Mouse (Mus musculus) testis, adult 2 months (tissue): ENCODE data around the gene Shisa7. TPM values are rescaled to one million over a fixed set of nuclear protein-coding genes. Genes with fewer than 3 reads are reported as not detected.

Experiments
- H3K27ac ChIP-seq: fragments of 200-500 bp; 2 replicates; pipeline ENCODE4 v1.5.1; 2012; ENCODE audit warnings: low read depth, low read length; ENCODE audit not compliant: control insufficient read depth, insufficient read depth
- H3K27me3 ChIP-seq: fragments of 200-500 bp; 2 replicates; pipeline ENCODE4 v1.6.1; 2012; ENCODE audit warnings: mild to moderate bottlenecking, low read length, moderate library complexity; ENCODE audit not compliant: control insufficient read depth, insufficient read depth
- H3K36me3 ChIP-seq: fragments of 200-500 bp; 2 replicates; pipeline ENCODE4 v1.6.1; 2012; ENCODE audit warnings: mild to moderate bottlenecking, low read length; ENCODE audit not compliant: control insufficient read depth, insufficient read depth
- H3K4me1 ChIP-seq: fragments of 200-500 bp; 2 replicates; pipeline ENCODE4 v1.6.1; 2012; ENCODE audit warnings: low read length; ENCODE audit not compliant: control insufficient read depth, insufficient read depth
- H3K4me3 ChIP-seq: fragments of 200-500 bp; 2 replicates; pipeline ENCODE4 v1.5.1; 2012; ENCODE audit warnings: low read depth, mild to moderate bottlenecking, low read length, moderate library complexity, mixed read lengths; ENCODE audit not compliant: control insufficient read depth
- CTCF ChIP-seq: fragments of 200-500 bp; IDR thresholded peaks from 2 replicates; pipeline ENCODE4 v1.5.1; 2012; ENCODE audit warnings: low read depth, mild to moderate bottlenecking, inconsistent platforms, low read length, moderate library complexity; ENCODE audit not compliant: control insufficient read depth, insufficient read depth, insufficient replicate concordance
- POLR2A ChIP-seq: fragments of 200-500 bp; IDR thresholded peaks from 2 replicates; pipeline ENCODE4 v1.6.1; 2012; ENCODE audit warnings: low read depth, mild to moderate bottlenecking, inconsistent platforms, low read length, moderate library complexity; ENCODE audit not compliant: control insufficient read depth
- polyA plus RNA-seq: library from polyadenylated mRNA; depleted of rRNA; stranded (reverse); fragments of >200 nt; gene quantifications from 2 replicates; pipeline ENCODE4 v1.2.3, GENCODE M21; 2012

Gene Shisa7
- polyA plus RNA-seq, 1 experiment = 24.8 TPM

GRCm38 (mm10) chr7:4857321-4857720 lies 12.8 kb upstream of the Shisa7 start:
- Histone ChIP-seq H3K4me3 (no peak overlapping the region), H3K27me3 (no peaks in the 10 kb centered on the region), H3K4me1 (peaks cover 3% of the 10 kb centered on the region), H3K27ac (no peak overlapping the region), H3K36me3 (no peaks in the 10 kb centered on the region)
- no peak for TF ChIP-seq CTCF
- TF ChIP-seq POLR2A = no peak

GRCm38 (mm10) chr7:4856508-4856907 lies 12.0 kb upstream of the Shisa7 start:
- Histone ChIP-seq H3K4me1 (peaks cover 3% of the 10 kb centered on the region), H3K27me3 (no peaks in the 10 kb centered on the region), H3K36me3 (no peaks in the 10 kb centered on the region), H3K4me3 (no peak overlapping the region), H3K27ac (no peak overlapping the region)
- no peak for TF ChIP-seq CTCF
- no peak for TF ChIP-seq POLR2A

- no peaks in the 10 kb centered on the region for H3K36me3 ChIP-seq
- H3K27ac ChIP-seq = no peak overlapping the region
- H3K4me3 ChIP-seq = no peak overlapping the region
- H3K4me1 ChIP-seq = peaks cover 7% of the 10 kb centered on the region
- TF ChIP-seq CTCF = no peak
- TF ChIP-seq POLR2A = no peak
- no peaks in the 10 kb centered on the region for H3K27me3 ChIP-seq
These were observed 9.1 kb upstream of the Shisa7 start for GRCm38 (mm10) chr7:4853613-4854012.

- TF ChIP-seq POLR2A = no peak
- TF ChIP-seq CTCF = no peak
- peaks cover 4% of the 10 kb centered on the region for H3K4me1 ChIP-seq
- H3K27ac ChIP-seq = peak overlapping the region; percentile 15; the same call in 1 of the 2 replicates
- no peaks in the 10 kb centered on the region for H3K36me3 ChIP-seq
- no peak overlapping the region for H3K4me3 ChIP-seq
- no peaks in the 10 kb centered on the region for H3K27me3 ChIP-seq
These were observed 6.8 kb upstream of the Shisa7 start for GRCm38 (mm10) chr7:4851315-4851688.

- Histone ChIP-seq H3K27ac (peak overlapping the region; percentile 47), H3K36me3 (no peaks in the 10 kb centered on the region), H3K4me1 (peaks cover 4% of the 10 kb centered on the region), H3K4me3 (no peak overlapping the region), H3K27me3 (no peaks in the 10 kb centered on the region)
- TF ChIP-seq CTCF (no peak), POLR2A (no peak)
These were observed 6.3 kb upstream of the Shisa7 start for GRCm38 (mm10) chr7:4850621-4851314.

GRCm38 (mm10) chr7:4849372-4849771 lies 4.9 kb upstream of the Shisa7 start:
- H3K27ac ChIP-seq = no peak overlapping the region
- H3K4me3 ChIP-seq = no peak overlapping the region
- no peak for TF ChIP-seq CTCF
- TF ChIP-seq POLR2A = no peak
- H3K27me3 ChIP-seq = no peaks in the 10 kb centered on the region
- peaks cover 13% of the 10 kb centered on the region for H3K4me1 ChIP-seq
- no peaks in the 10 kb centered on the region for H3K36me3 ChIP-seq

GRCm38 (mm10) chr7:4844917-4845309 lies 417 bp upstream of the Shisa7 start:
- Histone ChIP-seq H3K36me3 (no peaks in the 10 kb centered on the region), H3K27ac (no peak overlapping the region), H3K27me3 (no peaks in the 10 kb centered on the region), H3K4me1 (peaks cover 30% of the 10 kb centered on the region), H3K4me3 (peak overlapping the region; percentile 77)
- TF ChIP-seq CTCF (no peak), POLR2A (no peak)

GRCm38 (mm10) chr7:4843604-4844244 lies 772 bp downstream of the Shisa7 start:
- Histone ChIP-seq H3K4me3 (peak overlapping the region; percentile 77), H3K36me3 (no peaks in the 10 kb centered on the region), H3K27ac (no peak overlapping the region), H3K4me1 (peaks cover 26% of the 10 kb centered on the region), H3K27me3 (no peaks in the 10 kb centered on the region)
- TF ChIP-seq CTCF (no peak), POLR2A (no peak)
